Mouse (Mus musculus): Measurements from ENCODE around the gene Slc22a21. TPM values are rescaled to one million over a fixed set of nuclear protein-coding genes. Genes with fewer than 3 reads are reported as not detected.
"Not testable (repeated sequence)": the region's sequence is repeated elsewhere in the genome, so short reads cannot be mapped to it uniquely, and the experiment has no call there.

The Slc22a21 gene
- total RNA-seq, 2 experiments from 2014 or later: 1.4 to 2.0 TPM

GRCm38 (mm10) chr11:54002761-54003717, 22.9 kb upstream of the Slc22a21 start:
- intact Hi-C loops (cut with DNase I): loop anchor here (1.0 to 2.0 kb wide), 3 partner anchors 51 to 254 kb away; no protein-coding TSS in a partner anchor
- DNase-seq (ENCODE audit: low spot score in 2 of 2): peak; percentile 70 to 76

- DNase-seq (ENCODE audit: low spot score in 2 of 2): peak; percentile 66 to 76
- intact Hi-C loops (cut with DNase I): loop anchor here (1.0 to 2.0 kb wide), 3 partner anchors 52 to 255 kb away; no protein-coding TSS in a partner anchor
Observed at GRCm38 (mm10) chr11:54002147-54002760, 22.1 kb upstream of the Slc22a21 start.

- intact Hi-C loops (cut with DNase I): no loop called here
- DNase-seq (ENCODE audit: low spot score in 2 of 2): no peak
Observed at GRCm38 (mm10) chr11:53997661-53998060, 17.5 kb upstream of the Slc22a21 start.

GRCm38 (mm10) chr11:53992264-53992663, 12.1 kb upstream of the Slc22a21 start:
- no peak for DNase-seq (ENCODE audit: low spot score in 2 of 2)
- intact Hi-C loops (cut with DNase I): no loop called here

GRCm38 (mm10) chr11:53989232-53989631, 9.1 kb upstream of the Slc22a21 start:
- DNase-seq (ENCODE audit: low spot score in 2 of 2): no peak
- intact Hi-C loops (cut with DNase I): loop anchor here (5.0 kb wide), 1 partner anchor 57 kb away; no protein-coding TSS in a partner anchor

- no peak for DNase-seq (ENCODE audit: low spot score in 2 of 2)
- intact Hi-C loops (cut with DNase I): loop anchor here (5.0 kb wide), 1 partner anchor 56 kb away; no protein-coding TSS in a partner anchor
Observed at GRCm38 (mm10) chr11:53988081-53988480, 7.9 kb upstream of the Slc22a21 start.

- intact Hi-C loops (cut with DNase I): no loop called here
- no peak for DNase-seq (ENCODE audit: low spot score in 2 of 2)
Observed at GRCm38 (mm10) chr11:53981396-53981795, 1.3 kb upstream of the Slc22a21 start.

GRCm38 (mm10) chr11:53979456-53979787, 710 bp downstream of the Slc22a21 start:
- DNase-seq (ENCODE audit: low spot score in 2 of 2); intact Hi-C loops (cut with DNase I): not testable (repeated sequence)

- intact Hi-C loops (cut with DNase I): no loop called here
- DNase-seq (ENCODE audit: low spot score in 2 of 2): no peak
Observed at GRCm38 (mm10) chr11:53977672-53978071, 2.5 kb downstream of the Slc22a21 start.

GRCm38 (mm10) chr11:53975559-53975958, 4.6 kb downstream of the Slc22a21 start:
- intact Hi-C loops (cut with DNase I): no loop called here
- DNase-seq (ENCODE audit: low spot score in 2 of 2): no peak

GRCm38 (mm10) chr11:53958984-53959383, 21.1 kb downstream of the Slc22a21 start:
- no peak for DNase-seq (ENCODE audit: low spot score in 2 of 2)
- intact Hi-C loops (cut with DNase I): loop anchor here (1.0 kb wide), 1 partner anchor 83 kb away; no protein-coding TSS in a partner anchor

GRCm38 (mm10) chr11:53958176-53958575, 22.0 kb downstream of the Slc22a21 start:
- intact Hi-C loops (cut with DNase I): not testable (repeated sequence)
- DNase-seq (ENCODE audit: low spot score in 2 of 2): peak in 1 of 2 experiments; percentile 6

GRCm38 (mm10) chr11:53956636-53957035, 23.5 kb downstream of the Slc22a21 start:
- intact Hi-C loops (cut with DNase I): no loop called here
- no peak for DNase-seq (ENCODE audit: low spot score in 2 of 2)

- intact Hi-C loops (cut with DNase I): no loop called here
- no peak for DNase-seq (ENCODE audit: low spot score in 2 of 2)
Observed at GRCm38 (mm10) chr11:53954653-53955052, 25.5 kb downstream of the Slc22a21 start.

GRCm38 (mm10) chr11:53950133-53950532, 30.0 kb downstream of the Slc22a21 start:
- DNase-seq (ENCODE audit: low spot score in 2 of 2); intact Hi-C loops (cut with DNase I): not testable (repeated sequence)

GRCm38 (mm10) chr11:53931944-53932318, 48.2 kb downstream of the Slc22a21 start:
- DNase-seq (ENCODE audit: low spot score in 2 of 2): peak in 1 of 2 experiments; percentile 1
- intact Hi-C loops (cut with DNase I): loop anchor here (5.0 kb wide), 2 partner anchors 55 to 120 kb away; no protein-coding TSS in a partner anchor

GRCm38 (mm10) chr11:53931091-53931943, 48.8 kb downstream of the Slc22a21 start:
- intact Hi-C loops (cut with DNase I): loop anchor here (5.0 kb wide), 2 partner anchors 56 to 121 kb away; no protein-coding TSS in a partner anchor
- peak; percentile 35 to 67 for DNase-seq (ENCODE audit: low spot score in 2 of 2)

- intact Hi-C loops (cut with DNase I): loop anchor here (5.0 kb wide), 2 partner anchors 58 to 123 kb away; no protein-coding TSS in a partner anchor
- no peak for DNase-seq (ENCODE audit: low spot score in 2 of 2)
Observed at GRCm38 (mm10) chr11:53929741-53930140, 50.4 kb downstream of the Slc22a21 start.

- DNase-seq (ENCODE audit: low spot score in 2 of 2): no peak
- intact Hi-C loops (cut with DNase I): no loop called here
Observed at GRCm38 (mm10) chr11:53928585-53928984, 51.5 kb downstream of the Slc22a21 start.

Data from left cerebral cortex, postnatal 25 days (tissue).